Mouse (Mus musculus) small intestine, adult 2 months (tissue): ENCODE data around the gene Ager. TPM values are rescaled to one million over a fixed set of nuclear protein-coding genes. Genes with fewer than 3 reads are reported as not detected.

Source experiments
- H3K27ac ChIP-seq: fragments of 200-500 bp; 2 replicates; pipeline ENCODE4 v1.5.1; 2012; ENCODE audit warnings: low read depth, low read length, control low read depth, inconsistent platforms; ENCODE audit not compliant: insufficient read depth
- H3K27me3 ChIP-seq: fragments of 200-500 bp; 2 replicates; pipeline ENCODE4 v1.6.1; 2012; ENCODE audit warnings: mild to moderate bottlenecking, moderate library complexity, low read length, inconsistent platforms; ENCODE audit not compliant: control insufficient read depth, insufficient read depth
- H3K36me3 ChIP-seq: fragments of 200-500 bp; 2 replicates; pipeline ENCODE4 v1.6.1; 2012; ENCODE audit warnings: mild to moderate bottlenecking, low read length, control low read depth, inconsistent platforms; ENCODE audit not compliant: control insufficient read depth, insufficient read depth
- H3K4me1 ChIP-seq: fragments of 200-500 bp; 2 replicates; pipeline ENCODE4 v1.6.1; 2012; ENCODE audit warnings: low read length, inconsistent platforms, mixed read lengths; ENCODE audit not compliant: control insufficient read depth, insufficient read depth, insufficient read length
- H3K4me3 ChIP-seq: fragments of 200-500 bp; 2 replicates; pipeline ENCODE4 v1.5.1; 2012; ENCODE audit warnings: low read depth, mild to moderate bottlenecking, control low read depth, inconsistent platforms, low read length, moderate library complexity
- CTCF ChIP-seq: fragments of 200-500 bp; IDR thresholded peaks from 2 replicates; pipeline ENCODE4 v1.5.1; 2012; ENCODE audit warnings: low read depth, mild to moderate bottlenecking, control low read depth, inconsistent platforms, low read length, moderate library complexity, mixed read lengths; ENCODE audit not compliant: insufficient replicate concordance, insufficient read length; ENCODE audit errors: extremely low read depth
- POLR2A ChIP-seq: fragments of 200-500 bp; IDR thresholded peaks from 2 replicates; pipeline ENCODE4 v1.6.1; 2012; ENCODE audit warnings: low read depth, mild to moderate bottlenecking, control low read depth, inconsistent platforms, low read length, moderate library complexity
- WGBS: fragments of 180-500 bp; shearing (Covaris S2); methylation state at CpG from one replicate; pipeline ENCODE4 v1.1.7; 2018; 5-methylcytosine and 5-hydroxymethylcytosine counted together
- polyA plus RNA-seq: library from polyadenylated mRNA; depleted of rRNA; stranded (reverse); fragments of >200 nt; gene quantifications from 2 replicates; pipeline ENCODE4 v1.2.3, GENCODE M21; 2012

Gene Ager
- polyA plus RNA-seq, 1 experiment: 1.7 TPM

- 88% methylated on average over 10 of the region's 10 CpGs for WGBS
- Histone ChIP-seq H3K36me3 (peaks cover 38% of the 10 kb centered on the region), H3K27ac (no peak overlapping the region), H3K27me3 (no peaks in the 10 kb centered on the region), H3K4me1 (peaks cover under 1% of the 10 kb centered on the region; the same call in 1 of the 2 replicates), H3K4me3 (no peak overlapping the region)
- TF ChIP-seq POLR2A: no peak
- no peak for TF ChIP-seq CTCF
Observed at GRCm38 (mm10) chr17:34613830-34614229, 16.2 kb downstream of the Ager start.

- no peak within 1 kb of the TSS for H3K4me3 ChIP-seq
- H3K36me3 ChIP-seq: peaks cover 34% of the 10 kb centered on the region
- no peaks in the 10 kb centered on the region for H3K27me3 ChIP-seq
- peaks cover 2% of the 10 kb centered on the region; the same call in 1 of the 2 replicates for H3K4me1 ChIP-seq
- TF ChIP-seq POLR2A (no peak), CTCF (no peak)
- 83% methylated on average over 6 of the region's 6 CpGs for WGBS
- no peak within 1 kb of the TSS for H3K27ac ChIP-seq
Observed at GRCm38 (mm10) chr17:34615871-34616270, 18.2 kb downstream of the Ager start, which contains the start of gene Egfl8. Gene Egfl8 (minus strand): TSS chr17:34615971.

DNA sequence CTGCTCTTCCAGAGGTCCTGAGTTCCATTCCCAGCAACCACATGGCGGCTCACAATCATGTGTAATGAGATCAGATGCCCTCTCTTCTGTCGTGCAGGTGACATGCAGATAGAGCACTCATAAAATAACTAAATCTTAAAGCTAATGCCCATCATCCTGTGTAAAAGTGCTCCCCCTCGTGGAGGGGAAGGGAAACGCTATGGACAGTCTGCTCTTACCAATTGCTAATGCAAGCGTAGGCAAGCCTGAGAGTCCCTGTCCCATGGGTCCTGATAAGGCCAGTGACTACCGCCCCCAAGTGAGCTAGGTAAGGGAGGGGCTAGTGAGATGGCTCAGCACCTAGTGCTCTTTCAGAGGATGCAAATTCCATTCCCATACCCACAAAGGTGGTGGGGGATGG is 21.3 kb downstream of the Ager start:
- no peak overlapping the region for H3K27ac ChIP-seq
- peaks cover 21% of the 10 kb centered on the region for H3K36me3 ChIP-seq

DNA sequence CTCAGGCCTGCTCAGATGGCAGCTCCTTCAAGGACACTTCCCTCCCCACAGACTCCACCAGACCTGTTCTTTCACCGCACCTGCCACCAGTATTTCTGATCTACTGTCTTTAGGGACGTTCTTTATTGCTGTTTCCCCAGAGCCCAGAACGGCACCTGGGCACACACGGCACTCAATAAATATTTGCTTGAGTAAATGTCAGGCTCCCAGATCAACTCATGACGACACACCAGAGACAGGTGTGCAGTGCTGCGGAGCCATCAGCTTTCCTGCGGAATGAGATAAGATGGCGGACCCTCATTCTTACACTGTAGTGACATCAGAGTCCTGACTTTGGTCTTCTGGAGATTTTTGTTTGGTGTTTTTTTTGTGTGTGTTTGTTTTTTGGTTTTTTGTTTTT is 23.3 kb downstream of the Ager start:
- no peak for TF ChIP-seq CTCF
- no peak for TF ChIP-seq POLR2A
- Histone ChIP-seq H3K27ac (0 out of 2 replicates have a peak overlapping the region, but pooled peaks have one; percentile 43), H3K36me3 (peaks cover 20% of the 10 kb centered on the region), H3K4me3 (no peak overlapping the region), H3K27me3 (no peaks in the 10 kb centered on the region), H3K4me1 (peaks cover 2% of the 10 kb centered on the region; the same call in 1 of the 2 replicates)
- WGBS: 26% methylated on average over 8 of the region's 8 CpGs

More for the DNA sequence above, 21.3 kb downstream of the Ager start:
- WGBS: 6% methylated on average over 6 of the region's 6 CpGs
- TF ChIP-seq CTCF (peak; percentile 48; the same call in 1 of the 2 replicates), POLR2A (no peak)
- no peak overlapping the region for H3K4me3 ChIP-seq
- H3K27me3 ChIP-seq: no peaks in the 10 kb centered on the region
- peaks cover 2% of the 10 kb centered on the region; the same call in 1 of the 2 replicates for H3K4me1 ChIP-seq

- Histone ChIP-seq H3K4me3 (no peak overlapping the region), H3K4me1 (peaks cover 4% of the 10 kb centered on the region), H3K27ac (no peak overlapping the region), H3K27me3 (no peaks in the 10 kb centered on the region), H3K36me3 (peaks cover 12% of the 10 kb centered on the region)
- 83% methylated on average over 9 of the region's 9 CpGs for WGBS
- TF ChIP-seq POLR2A: no peak
- TF ChIP-seq CTCF: no peak
Observed at GRCm38 (mm10) chr17:34623161-34623560, 25.5 kb downstream of the Ager start.

GRCm38 (mm10) chr17:34624981-34625380 is 27.3 kb downstream of the Ager start:
- Histone ChIP-seq H3K4me1 (peaks cover 2% of the 10 kb centered on the region), H3K27me3 (no peaks in the 10 kb centered on the region), H3K36me3 (peaks cover 12% of the 10 kb centered on the region), H3K4me3 (no peak overlapping the region), H3K27ac (no peak overlapping the region)
- TF ChIP-seq POLR2A (no peak), CTCF (no peak)
- WGBS: 89% methylated on average over 3 of the region's 3 CpGs

GRCm38 (mm10) chr17:34626062-34626772 is 28.6 kb downstream of the Ager start:
- no peak overlapping the region for H3K27ac ChIP-seq
- peaks cover 12% of the 10 kb centered on the region for H3K36me3 ChIP-seq
- H3K4me1 ChIP-seq: peaks cover 6% of the 10 kb centered on the region
- 53% methylated on average over 16 of the region's 16 CpGs for WGBS
- TF ChIP-seq POLR2A (no peak), CTCF (no peak)
- H3K4me3 ChIP-seq: peak overlapping the region; percentile 74
- peaks cover 11% of the 10 kb centered on the region for H3K27me3 ChIP-seq
